Mouse (Mus musculus): ENCODE results near the gene Ankmy2. TPM values are rescaled to one million over a fixed set of nuclear protein-coding genes. Genes with fewer than 3 reads are reported as not detected.

Ankmy2 gene
- polyA plus RNA-seq, 1 experiment from 2014 or later = 34.5 TPM

GRCm38 (mm10) chr12:36214389-36215148, 57.7 kb downstream of the Ankmy2 start:
- ATAC-seq (ENCODE audit: low FRiP score) = peak; percentile 53
- H3K27ac ChIP-seq = no peak overlapping the region
- H3K9me3 ChIP-seq (replicated peaks) = no peaks in the 10 kb centered on the region
- 52% methylated on average over 8 of the region's 8 CpGs for WGBS
- H3K4me3 ChIP-seq = no peak overlapping the region
- H3K4me1 ChIP-seq = no peaks in the 10 kb centered on the region
- no peaks in the 10 kb centered on the region for H3K27me3 ChIP-seq
- no peaks in the 10 kb centered on the region for H3K36me3 ChIP-seq
- no peak overlapping the region for H3K9ac ChIP-seq
- H3K4me2 ChIP-seq (replicated peaks) = no peak overlapping the region

GRCm38 (mm10) chr12:36215149-36215480, 58.2 kb downstream of the Ankmy2 start:
- Histone ChIP-seq H3K27me3 (no peaks in the 10 kb centered on the region), H3K4me1 (no peaks in the 10 kb centered on the region), H3K27ac (no peak overlapping the region), H3K36me3 (no peaks in the 10 kb centered on the region), H3K4me2 (replicated peaks) (no peak overlapping the region), H3K9ac (no peak overlapping the region), H3K9me3 (replicated peaks) (no peaks in the 10 kb centered on the region), H3K4me3 (no peak overlapping the region)
- peak; percentile 72 for ATAC-seq (ENCODE audit: low FRiP score)
- 3% methylated on average over 1 of the region's 1 CpGs for WGBS

DNA sequence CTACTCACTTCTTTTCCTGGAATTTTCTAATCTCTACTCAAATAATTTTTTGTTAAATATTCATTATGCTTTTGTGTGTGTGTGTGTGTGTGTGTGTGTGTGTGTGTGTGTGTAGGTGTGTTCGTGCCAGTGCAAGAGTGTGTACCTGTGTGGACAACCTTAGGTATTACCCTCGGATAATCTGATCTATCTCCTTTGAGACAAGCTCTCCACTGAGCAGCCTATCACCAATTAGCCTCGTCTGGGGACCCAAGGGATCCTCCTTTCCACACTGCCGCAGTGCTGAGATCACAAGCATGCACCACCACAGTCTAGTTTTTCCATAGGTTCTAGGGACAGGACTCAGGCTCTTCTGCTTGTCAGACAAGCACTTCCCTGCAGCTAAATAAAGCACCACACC, 59.3 kb downstream of the Ankmy2 start:
- WGBS = 78% methylated on average over 4 of the region's 4 CpGs

DNA sequence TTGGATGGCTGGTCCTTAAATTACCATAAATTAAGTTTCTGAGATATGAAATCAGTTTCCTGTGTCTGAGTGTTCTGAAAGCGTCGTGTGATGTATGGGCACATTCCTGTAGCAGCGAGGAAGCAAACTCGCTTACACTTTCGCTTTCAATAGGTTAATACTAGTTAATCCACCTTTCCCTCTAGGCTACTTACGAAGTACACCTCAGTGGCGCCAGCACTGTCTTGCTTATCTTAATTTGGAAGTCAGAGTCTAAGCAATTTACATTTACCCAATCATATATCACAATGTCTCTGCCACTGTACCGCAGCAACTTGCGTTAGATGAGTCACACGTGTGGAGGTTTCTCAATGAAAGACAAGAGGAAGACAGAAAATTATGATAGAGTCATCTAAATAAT, 60.0 kb downstream of the Ankmy2 start:
- no peak overlapping the region for H3K4me2 ChIP-seq (replicated peaks)
- no peaks in the 10 kb centered on the region for H3K9me3 ChIP-seq (replicated peaks)
- no peak for ATAC-seq (ENCODE audit: low FRiP score)
- no peak overlapping the region for H3K27ac ChIP-seq
- H3K4me3 ChIP-seq = no peak overlapping the region
- H3K9ac ChIP-seq = no peak overlapping the region
- H3K4me1 ChIP-seq = no peaks in the 10 kb centered on the region
- no peaks in the 10 kb centered on the region for H3K27me3 ChIP-seq
- 91% methylated on average over 10 of the region's 10 CpGs for WGBS
- H3K36me3 ChIP-seq = no peaks in the 10 kb centered on the region

More for the DNA sequence above, 59.3 kb downstream of the Ankmy2 start:
- no peak overlapping the region for H3K9ac ChIP-seq
- H3K4me2 ChIP-seq (replicated peaks) = no peak overlapping the region
- peak; percentile 44 for ATAC-seq (ENCODE audit: low FRiP score)
- no peaks in the 10 kb centered on the region for H3K9me3 ChIP-seq (replicated peaks)
- no peaks in the 10 kb centered on the region for H3K36me3 ChIP-seq
- no peak overlapping the region for H3K4me3 ChIP-seq
- H3K4me1 ChIP-seq = no peaks in the 10 kb centered on the region
- H3K27me3 ChIP-seq = no peaks in the 10 kb centered on the region
- H3K27ac ChIP-seq = no peak overlapping the region

DNA sequence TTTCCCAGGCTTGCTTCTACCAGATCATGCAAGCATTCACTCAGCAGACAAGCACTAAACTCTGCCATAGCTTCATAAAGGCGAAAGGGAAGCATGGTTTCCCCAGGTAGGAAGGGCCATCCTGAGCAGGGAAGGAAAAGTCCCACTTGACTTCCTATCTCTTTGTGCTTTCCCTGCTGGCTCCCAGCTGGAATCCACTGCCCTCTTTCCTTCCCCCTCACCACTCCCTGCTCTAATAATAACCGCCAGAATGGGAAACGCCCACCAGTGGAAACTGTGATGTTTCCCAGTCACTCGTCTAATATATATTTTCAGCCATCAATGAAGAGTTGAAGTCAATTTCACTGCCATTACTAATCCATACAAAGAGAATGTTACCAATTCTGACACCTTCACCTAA, 67.5 kb downstream of the Ankmy2 start:
- Histone ChIP-seq H3K4me2 (replicated peaks) (no peak overlapping the region), H3K27ac (no peak overlapping the region), H3K9me3 (replicated peaks) (no peaks in the 10 kb centered on the region), H3K4me3 (no peak overlapping the region), H3K4me1 (no peaks in the 10 kb centered on the region), H3K9ac (no peak overlapping the region), H3K27me3 (no peaks in the 10 kb centered on the region), H3K36me3 (no peaks in the 10 kb centered on the region)
- 71% methylated on average over 4 of the region's 4 CpGs for WGBS
- no peak for ATAC-seq (ENCODE audit: low FRiP score)

DNA sequence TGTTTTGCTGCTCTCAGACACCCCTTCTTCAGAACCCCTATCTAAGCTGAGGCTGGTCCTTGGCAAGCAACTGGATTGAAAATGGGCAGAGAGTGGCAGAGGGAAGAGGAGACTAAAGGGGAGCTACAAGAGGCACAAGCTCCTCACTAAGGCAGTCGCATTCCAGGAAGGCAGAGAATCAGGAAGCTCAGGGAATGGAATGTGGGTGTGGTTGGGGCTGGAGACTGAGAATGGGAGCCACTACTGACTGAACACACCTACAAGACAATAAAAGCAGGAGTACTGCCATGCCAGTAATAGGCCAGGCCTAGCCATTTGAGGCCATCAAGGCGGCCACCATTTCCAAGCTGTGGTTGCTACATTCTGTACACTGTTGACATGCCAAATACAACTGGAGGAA, 74.5 kb downstream of the Ankmy2 start:
- Histone ChIP-seq H3K36me3 (no peaks in the 10 kb centered on the region), H3K4me2 (replicated peaks) (no peak overlapping the region), H3K27ac (no peak overlapping the region), H3K27me3 (no peaks in the 10 kb centered on the region), H3K4me1 (no peaks in the 10 kb centered on the region), H3K9me3 (replicated peaks) (no peaks in the 10 kb centered on the region), H3K9ac (no peak overlapping the region), H3K4me3 (no peak overlapping the region)
- no peak for ATAC-seq (ENCODE audit: low FRiP score)
- 90% methylated on average over 2 of the region's 2 CpGs for WGBS

- no peak for ATAC-seq (ENCODE audit: low FRiP score)
- Histone ChIP-seq H3K9me3 (replicated peaks) (no peaks in the 10 kb centered on the region), H3K4me2 (replicated peaks) (no peak overlapping the region), H3K4me3 (no peak overlapping the region), H3K9ac (no peak overlapping the region), H3K27ac (no peak overlapping the region), H3K27me3 (no peaks in the 10 kb centered on the region), H3K36me3 (no peaks in the 10 kb centered on the region), H3K4me1 (no peaks in the 10 kb centered on the region)
- 83% methylated on average over 3 of the region's 3 CpGs for WGBS
Measured at GRCm38 (mm10) chr12:36241171-36241570, 84.3 kb downstream of the Ankmy2 start.

Other genes starting within 250 kb of the Ankmy2 start
- gene Agr3, start 231.5 kb upstream of the Ankmy2 start, polyA plus RNA-seq (2016; fragmentation: Nextera tagmentation; extraction: Ambion mirVana) = not detected in 2 replicates
- 0.28 and 0.42 TPM in 2 replicates for gene Agr2, start 164.2 kb upstream of the Ankmy2 start, polyA plus RNA-seq (2016; fragmentation: Nextera tagmentation; extraction: Ambion mirVana)
- gene Tspan13, start 114.6 kb upstream of the Ankmy2 start, polyA plus RNA-seq (2016; fragmentation: Nextera tagmentation; extraction: Ambion mirVana) = 257 TPM in 2 replicates
- 314 and 322 TPM in 2 replicates for gene Bzw2, start 966 bp downstream of the Ankmy2 start, polyA plus RNA-seq (2016; fragmentation: Nextera tagmentation; extraction: Ambion mirVana)
- not detected in 2 replicates for gene Lrrc72, start 96.3 kb downstream of the Ankmy2 start, polyA plus RNA-seq (2016; fragmentation: Nextera tagmentation; extraction: Ambion mirVana)
- 17.4 and 17.9 TPM in 2 replicates for gene Sostdc1, start 157.0 kb downstream of the Ankmy2 start, polyA plus RNA-seq (2016; fragmentation: Nextera tagmentation; extraction: Ambion mirVana)
- 12.3 and 12.4 TPM in 2 replicates for gene Ispd, start 224.3 kb downstream of the Ankmy2 start, polyA plus RNA-seq (2016; fragmentation: Nextera tagmentation; extraction: Ambion mirVana)
- gene D630036H23Rik, start 225.1 kb downstream of the Ankmy2 start, polyA plus RNA-seq (2016; fragmentation: Nextera tagmentation; extraction: Ambion mirVana) = 1.2 and 2.0 TPM in 2 replicates

All from hindbrain, embryonic 12.5 days (tissue).